Comparison of ENCODE assay signal across 13 mouse cellular contexts in the genomic region with DNA sequence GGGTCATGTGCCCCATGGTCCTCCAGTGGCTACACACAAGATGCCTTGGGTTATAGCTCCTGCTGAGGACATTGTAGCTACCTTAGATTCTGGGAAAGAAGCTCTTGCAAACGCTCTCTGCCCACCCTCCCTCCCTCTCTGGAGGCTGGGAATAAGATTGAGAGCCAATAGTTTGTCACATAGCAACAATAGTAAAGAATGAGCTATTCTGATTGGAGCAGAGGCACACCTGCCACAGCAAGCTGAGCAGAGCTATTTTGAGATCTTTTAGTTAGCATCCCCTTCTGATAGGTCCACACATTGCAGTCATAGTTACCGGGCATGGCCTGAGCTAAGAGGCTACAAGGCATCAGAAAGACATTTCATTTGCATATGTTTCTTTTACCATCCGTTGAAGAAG. TPM values are rescaled to one million over a fixed set of nuclear protein-coding genes. Genes with fewer than 3 reads are reported as not detected.
A peak's percentile ranks its signal among the peaks of the same experiment; 100 is the strongest.
DNase-seq lines count a peak whose midpoint lies in the region; ATAC-seq and TF ChIP-seq lines count a peak whose summit lies in the region.
"Had no signal": no experiment of that assay in that cellular context is flagged by ENCODE, and none has a peak within 500 bp of the region (broad histone marks: within the 10 kb centered on the region; RNA-seq: fewer than 3 reads in every experiment).

No protein-coding gene starts in this region.

- H3K27me3 ChIP-seq in hindbrain, embryonic 15.5 days: no peaks in the 10 kb centered on the region
- no peaks in the 10 kb centered on the region for H3K27me3 ChIP-seq in hindbrain, embryonic 13.5 days
- no peaks in the 10 kb centered on the region for H3K27me3 ChIP-seq in forebrain, postnatal 0 days (ENCODE audit: insufficient read depth, low read length)
- H3K27me3 ChIP-seq in splenic B cell, adult 2 months (ENCODE audit: control insufficient read depth, insufficient read depth, low read length, poor library complexity, severe bottlenecking): no peaks in the 10 kb centered on the region

- H3K27ac ChIP-seq in hindbrain, embryonic 15.5 days (replicated peaks): no peak overlapping the region
- H3K27ac ChIP-seq in hindbrain, embryonic 13.5 days: no peak overlapping the region
- H3K27ac ChIP-seq in forebrain, postnatal 0 days (ENCODE audit: low read depth, low read length): no peak overlapping the region

- no peak overlapping the region for H3K4me3 ChIP-seq in hindbrain, embryonic 15.5 days
- no peak overlapping the region for H3K4me3 ChIP-seq in hindbrain, embryonic 13.5 days
- H3K4me3 ChIP-seq in forebrain, postnatal 0 days (ENCODE audit: low read depth, low read length): no peak overlapping the region

- H3K36me3 ChIP-seq in hindbrain, embryonic 15.5 days: no peaks in the 10 kb centered on the region
- no peaks in the 10 kb centered on the region for H3K36me3 ChIP-seq in hindbrain, embryonic 13.5 days
- H3K36me3 ChIP-seq in forebrain, postnatal 0 days (ENCODE audit: insufficient read depth): no peaks in the 10 kb centered on the region
- no peaks in the 10 kb centered on the region for H3K36me3 ChIP-seq in splenic B cell, adult 2 months (ENCODE audit: control insufficient read depth, insufficient read depth, low read length, poor library complexity, severe bottlenecking)

- no peak overlapping the region for H3K9ac ChIP-seq in hindbrain, embryonic 15.5 days
- H3K9ac ChIP-seq in hindbrain, embryonic 13.5 days: no peak overlapping the region
- no peak overlapping the region for H3K9ac ChIP-seq in forebrain, postnatal 0 days

- H3K9me3 ChIP-seq in hindbrain, embryonic 15.5 days: no peaks in the 10 kb centered on the region
- H3K9me3 ChIP-seq in hindbrain, embryonic 13.5 days: no peaks in the 10 kb centered on the region
- no peaks in the 10 kb centered on the region for H3K9me3 ChIP-seq in forebrain, postnatal 0 days (ENCODE audit: low read length)

- 0 out of 2 replicates have a peak, but pooled peaks cover 4% of the 10 kb centered on the region for H3K4me1 ChIP-seq in hindbrain, embryonic 15.5 days (replicated peaks)
- H3K4me1 ChIP-seq in hindbrain, embryonic 13.5 days (replicated peaks): no peaks in the 10 kb centered on the region
- no peaks in the 10 kb centered on the region for H3K4me1 ChIP-seq in forebrain, postnatal 0 days (ENCODE audit: insufficient read depth)

- ATAC-seq in hindbrain, embryonic 15.5 days (ENCODE audit: low FRiP score, low read depth): peak; percentile 79; the same call in 1 of the 2 replicates
- ATAC-seq in hindbrain, embryonic 13.5 days (ENCODE audit: low FRiP score): no peak
- peak; percentile 99 for ATAC-seq in forebrain, postnatal 0 days

- DNase-seq in right cerebral cortex, postnatal 14 days: peak; percentile 7
- DNase-seq in right cerebral cortex, adult 18-20 months: no peak
- peak; percentile 64 for DNase-seq in forebrain, postnatal 0 days
- peak; percentile 75 for DNase-seq in splenic B cell, adult 2 months (ENCODE audit: low read depth, low spot score)
- DNase-seq in spleen, postnatal 4 days (ENCODE audit: low spot score in 2 of 2): no peak
- no peak for DNase-seq in adrenal gland, adult 8-10 months
- DNase-seq: adrenal gland, postnatal 36 days; heart, postnatal 14 days; kidney, postnatal 10 days; lung, adult 2 months; thymus, postnatal 4 days had no signal

- no peak for TF ChIP-seq CTCF in forebrain, postnatal 0 days (IDR thresholded peaks at IDR 0.05; ENCODE audit: low read depth)

- WGBS in hindbrain, embryonic 15.5 days: 10% methylated on average over 3 of the region's 3 CpGs
- 10% methylated on average over 3 of the region's 3 CpGs for WGBS in hindbrain, embryonic 13.5 days
- WGBS in forebrain, postnatal 0 days: 7% methylated on average over 3 of the region's 3 CpGs

- no peak overlapping the region for H3K4me2 ChIP-seq in hindbrain, embryonic 15.5 days
- no peak overlapping the region for H3K4me2 ChIP-seq in hindbrain, embryonic 13.5 days
- H3K4me2 ChIP-seq in forebrain, postnatal 0 days (ENCODE audit: low read depth): no peak overlapping the region

RNA-seq across cellular contexts. Expression of a gene that starts 8.2 kb away (rescaled TPM):
- polyA plus RNA-seq in hindbrain, embryonic 15.5 days (2015; fragmentation: Nextera tagmentation; extraction: Ambion mirVana): 19.5 and 21.9 TPM in 2 replicates
- 20.4 and 20.6 TPM in 2 replicates for polyA plus RNA-seq in hindbrain, embryonic 13.5 days (2015; fragmentation: Nextera tagmentation; extraction: Ambion mirVana)
- total RNA-seq in forebrain, postnatal 0 days (2014; rRNA removed): 42.4 and 50.1 TPM in 2 replicates
- polyA plus RNA-seq in forebrain, postnatal 0 days (2015; fragmentation: Nextera tagmentation; extraction: Ambion mirVana): 8.6 and 15.6 TPM in 2 replicates
- total RNA-seq in adrenal gland, adult 8-10 months (2022): 100 to 1,000 TPM in 1 of 4 experiments, 10 to 100 TPM in 3; 62.2 to 107 (median 76.8) TPM

Comparison
In these comparisons a context has a peak if more than half of its experiments do, and no peak if none do; other contexts are left out.
1. DNase-seq: peak in right cerebral cortex, postnatal 14 days (single experiment), forebrain, postnatal 0 days (single experiment) and splenic B cell, adult 2 months (single experiment); none in right cerebral cortex, adult 18-20 months (single experiment), spleen, postnatal 4 days (0 of 2) and adrenal gland, adult 8-10 months (single experiment).